Mouse (Mus musculus) liver, embryonic 14.5 days (tissue): Measurements from ENCODE around the gene Atxn7l1.

Source experiments
- CTCF ChIP-seq: IDR thresholded peaks from 2 replicates; pipeline ENCODE4 v1.5.1; 2016; ENCODE audit warnings: antibody characterized with exemption, low read depth, control low read depth
- EP300 ChIP-seq: IDR thresholded peaks from 2 replicates; pipeline ENCODE4 v1.6.1; 2016; ENCODE audit warnings: antibody characterized with exemption, low read depth

DNA sequence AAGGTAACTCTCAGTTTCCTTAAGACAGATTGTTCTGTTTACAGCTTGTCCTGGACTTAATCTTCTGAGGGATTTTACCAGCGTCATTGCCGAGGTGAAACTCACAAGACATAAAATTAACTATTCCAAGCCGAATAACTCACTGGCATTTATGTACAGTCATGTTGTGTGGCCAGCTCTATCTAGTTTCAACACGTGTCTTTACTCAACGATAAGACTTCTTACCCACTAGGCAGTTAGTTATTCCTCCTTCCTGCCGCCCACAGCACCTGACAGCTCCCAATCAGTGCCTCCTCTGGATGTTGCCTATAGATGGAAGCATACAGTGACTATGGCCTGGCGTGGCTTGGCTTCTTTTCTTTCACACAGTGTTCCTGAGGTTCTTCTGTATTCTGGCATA is 161.2 kb downstream of the Atxn7l1 start:
- TF ChIP-seq CTCF, result no peak
- TF ChIP-seq EP300, result peak; percentile 67
